Mouse (Mus musculus): ENCODE results near the gene Grip1. TPM values are rescaled to one million over a fixed set of nuclear protein-coding genes. Genes with fewer than 3 reads are reported as not detected.

Grip1 gene
- polyA plus RNA-seq, 1 experiment from 2014 or later, result 4.4 TPM

DNA sequence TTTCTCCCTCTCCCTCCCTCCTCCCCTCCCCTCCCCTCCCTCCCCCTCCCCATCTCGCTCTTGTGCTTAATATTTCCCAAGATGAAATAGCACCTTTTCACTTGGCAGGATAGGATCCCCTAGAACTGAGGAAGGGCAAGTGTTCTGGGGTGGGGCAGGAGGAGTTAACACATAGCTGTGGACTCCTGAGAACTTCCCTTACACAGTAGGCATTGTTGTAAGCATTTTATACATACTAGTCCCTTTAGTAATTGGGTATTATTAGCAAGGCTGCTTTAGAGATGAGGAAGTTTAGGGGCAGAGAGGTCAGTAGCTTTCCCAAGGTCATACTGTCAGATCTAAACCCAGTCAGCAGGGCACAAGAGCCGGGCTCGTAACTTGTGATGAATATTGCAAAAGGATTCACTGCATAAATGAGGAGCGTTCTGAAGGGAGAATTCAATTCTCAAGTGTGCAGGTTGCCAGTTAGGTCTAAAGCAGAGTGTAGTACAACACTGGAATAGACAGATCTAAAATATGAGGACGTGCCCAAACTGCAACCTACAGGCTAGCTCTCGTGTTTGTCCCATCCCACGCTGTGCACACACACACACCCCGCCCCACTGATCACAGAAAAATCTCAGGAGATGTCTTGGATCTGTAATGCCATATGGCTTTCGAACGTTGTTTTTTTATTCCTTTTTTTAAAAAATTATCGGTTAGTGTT is 392.2 kb downstream of the Grip1 start:
- no peak for DNase-seq (ENCODE audit: low spot score)
- Histone ChIP-seq H3K9me3 (no peaks in the 10 kb centered on the region), H3K4me3 (no peak overlapping the region), H3K4me1 (peaks cover 9% of the 10 kb centered on the region), H3K36me3 (no peaks in the 10 kb centered on the region), H3K27me3 (ENCODE audit: insufficient read depth, poor library complexity, severe bottlenecking) (no peaks in the 10 kb centered on the region), H3K27ac (no peak overlapping the region)
- WGBS, result 85% methylated on average over 11 of the region's 11 CpGs

DNA sequence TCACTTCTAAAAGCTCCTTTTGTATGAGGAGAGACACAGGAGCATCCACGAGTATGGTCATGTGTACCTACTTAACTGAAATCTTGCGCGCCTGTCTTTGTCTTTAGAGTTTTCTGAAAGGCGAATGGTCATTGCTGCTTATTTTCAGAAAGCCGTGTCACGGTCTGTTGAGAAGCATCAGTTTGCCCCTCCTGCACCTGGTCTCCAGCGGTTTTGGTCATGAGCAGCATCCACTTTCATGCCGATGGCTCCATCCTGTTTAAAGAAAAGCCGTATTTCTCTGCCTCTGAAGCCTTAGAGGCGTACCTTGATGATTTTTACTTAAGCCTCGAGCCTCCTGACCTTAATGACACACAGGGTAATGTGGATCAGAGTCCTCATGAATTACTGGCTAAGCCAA is 398.0 kb downstream of the Grip1 start:
- H3K4me1 ChIP-seq, result peaks cover 8% of the 10 kb centered on the region
- H3K4me3 ChIP-seq, result no peak overlapping the region
- no peaks in the 10 kb centered on the region for H3K27me3 ChIP-seq (ENCODE audit: insufficient read depth, poor library complexity, severe bottlenecking)
- DNase-seq (ENCODE audit: low spot score), result no peak
- H3K27ac ChIP-seq, result no peak overlapping the region
- no peaks in the 10 kb centered on the region for H3K9me3 ChIP-seq
- WGBS, result 89% methylated on average over 11 of the region's 11 CpGs
- H3K36me3 ChIP-seq, result no peaks in the 10 kb centered on the region

DNA sequence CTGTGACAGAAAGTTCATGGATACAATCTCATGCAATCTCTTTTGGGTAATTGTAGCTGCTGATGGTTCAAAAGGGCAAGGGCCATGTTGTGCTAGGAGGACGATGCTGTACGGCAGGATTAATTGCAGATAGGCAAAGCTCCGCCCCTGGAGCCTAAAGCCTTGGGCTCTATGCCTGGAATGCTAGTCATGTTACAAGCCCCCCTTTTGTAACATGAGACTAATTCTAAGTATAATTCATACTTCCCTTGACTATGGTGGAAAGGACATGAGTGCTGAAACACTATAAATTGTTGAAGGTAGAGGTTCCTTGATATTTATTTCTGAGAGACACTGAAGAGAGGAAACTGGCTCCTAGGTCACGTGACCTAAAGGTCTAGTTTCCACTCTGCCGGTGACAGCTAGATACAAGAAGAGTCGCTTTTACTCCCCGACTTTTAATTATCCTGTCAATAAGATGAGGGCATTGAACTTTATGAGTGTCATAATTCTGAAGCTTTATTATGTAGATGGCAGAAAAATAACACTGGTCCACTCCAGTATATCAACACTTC is 399.0 kb downstream of the Grip1 start:
- Histone ChIP-seq H3K4me3 (no peak overlapping the region), H3K9me3 (no peaks in the 10 kb centered on the region), H3K27me3 (ENCODE audit: insufficient read depth, poor library complexity, severe bottlenecking) (no peaks in the 10 kb centered on the region), H3K27ac (no peak overlapping the region), H3K36me3 (no peaks in the 10 kb centered on the region), H3K4me1 (peaks cover 8% of the 10 kb centered on the region)
- no peak for DNase-seq (ENCODE audit: low spot score)
- 80% methylated on average over 7 of the region's 7 CpGs for WGBS

DNA sequence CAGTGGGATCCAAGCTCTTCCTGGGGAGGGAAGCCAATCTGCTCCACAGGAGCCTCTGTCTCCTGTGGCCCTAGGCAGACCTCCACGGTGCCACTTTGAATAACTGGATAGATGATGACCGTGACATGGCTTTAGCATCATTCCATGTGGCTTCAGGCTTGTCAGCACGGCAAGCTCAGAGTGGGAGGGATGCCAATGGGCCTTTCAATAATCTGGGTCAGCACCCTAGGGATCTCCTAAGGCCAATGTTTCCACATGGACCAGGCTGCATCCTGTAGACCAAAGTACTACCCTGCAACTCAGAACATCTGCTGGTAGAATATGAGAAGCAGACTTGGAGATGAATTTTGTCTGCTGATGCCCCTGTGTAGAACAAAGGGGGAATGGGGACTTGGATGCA is 414.1 kb downstream of the Grip1 start:
- no peak overlapping the region for H3K27ac ChIP-seq
- no peak overlapping the region for H3K4me3 ChIP-seq
- WGBS, result 86% methylated on average over 3 of the region's 3 CpGs
- peaks cover 20% of the 10 kb centered on the region for H3K4me1 ChIP-seq
- peaks cover 5% of the 10 kb centered on the region for H3K36me3 ChIP-seq
- no peak for DNase-seq (ENCODE audit: low spot score)
- no peaks in the 10 kb centered on the region for H3K9me3 ChIP-seq
- H3K27me3 ChIP-seq (ENCODE audit: insufficient read depth, poor library complexity, severe bottlenecking), result no peaks in the 10 kb centered on the region

DNA sequence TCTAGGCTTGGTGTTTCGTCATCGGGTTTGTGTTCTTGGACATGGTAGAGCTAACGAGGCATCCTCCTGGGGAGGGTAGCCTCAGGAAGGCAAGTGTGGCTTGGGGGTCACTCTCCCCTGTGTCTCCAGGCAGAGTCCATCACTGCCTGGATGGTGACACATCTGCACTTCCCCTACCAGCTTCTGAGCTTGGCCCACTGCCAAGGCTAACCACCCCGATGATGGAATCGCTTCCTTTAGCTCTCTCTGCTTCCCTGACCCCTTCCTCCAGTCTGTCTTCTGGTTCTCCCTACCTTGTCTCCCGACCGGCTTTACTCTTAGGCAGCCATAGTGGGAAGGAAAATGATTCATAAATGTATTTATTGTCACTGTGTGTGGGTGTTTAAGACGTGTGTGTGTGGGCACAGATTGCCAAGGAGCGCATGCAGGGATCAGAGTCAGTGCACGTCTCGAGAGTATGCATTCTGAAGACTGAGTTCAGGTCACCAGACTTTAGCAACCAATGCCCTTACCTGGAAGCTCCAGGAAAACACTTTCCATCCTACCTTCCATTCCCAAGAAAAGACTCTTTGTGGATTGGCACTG is 415.5 kb downstream of the Grip1 start:
- WGBS, result 83% methylated on average over 11 of the region's 11 CpGs
- Histone ChIP-seq H3K36me3 (peaks cover 5% of the 10 kb centered on the region), H3K4me3 (no peak overlapping the region), H3K9me3 (no peaks in the 10 kb centered on the region), H3K27me3 (ENCODE audit: insufficient read depth, poor library complexity, severe bottlenecking) (no peaks in the 10 kb centered on the region), H3K27ac (no peak overlapping the region), H3K4me1 (peaks cover 20% of the 10 kb centered on the region)
- DNase-seq (ENCODE audit: low spot score), result peak; percentile 78

DNA sequence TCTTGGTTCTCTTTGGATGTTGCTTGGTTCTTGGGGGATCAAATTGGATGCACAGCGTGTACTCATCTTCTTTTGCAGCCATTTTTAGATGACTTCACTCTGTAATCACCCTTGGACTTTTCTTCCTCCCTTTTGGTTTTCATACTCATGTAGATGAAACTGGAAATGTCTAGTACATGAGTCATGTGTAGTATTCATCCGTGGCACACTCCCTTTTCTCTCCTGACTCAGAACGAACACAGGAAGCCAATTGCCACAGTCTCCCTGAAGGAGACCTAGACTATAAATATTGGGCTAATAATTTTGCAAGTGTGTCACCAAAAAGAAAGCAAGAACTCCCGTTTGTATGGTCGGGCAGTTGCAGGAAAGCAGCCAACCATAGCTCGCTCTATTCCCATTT is 423.1 kb downstream of the Grip1 start:
- Histone ChIP-seq H3K36me3 (no peaks in the 10 kb centered on the region), H3K27ac (no peak overlapping the region)

GRCm38 (mm10) chr10:119878331-119878730 is 424.7 kb downstream of the Grip1 start:
- H3K9me3 ChIP-seq, result no peaks in the 10 kb centered on the region
- no peak for DNase-seq (ENCODE audit: low spot score)
- no peaks in the 10 kb centered on the region for H3K4me1 ChIP-seq
- 56% methylated on average over 12 of the region's 12 CpGs for WGBS
- no peaks in the 10 kb centered on the region for H3K36me3 ChIP-seq
- H3K4me3 ChIP-seq, result no peak overlapping the region
- H3K27ac ChIP-seq, result no peak overlapping the region
- H3K27me3 ChIP-seq (ENCODE audit: insufficient read depth, poor library complexity, severe bottlenecking), result no peaks in the 10 kb centered on the region

More for the DNA sequence above, 423.1 kb downstream of the Grip1 start:
- peaks cover 3% of the 10 kb centered on the region; the same call in 1 of the 2 replicates for H3K4me1 ChIP-seq
- DNase-seq (ENCODE audit: low spot score), result no peak
- no peaks in the 10 kb centered on the region for H3K9me3 ChIP-seq
- no peak overlapping the region for H3K4me3 ChIP-seq
- 81% methylated on average over 6 of the region's 6 CpGs for WGBS
- H3K27me3 ChIP-seq (ENCODE audit: insufficient read depth, poor library complexity, severe bottlenecking), result no peaks in the 10 kb centered on the region

GRCm38 (mm10) chr10:119884591-119884990 is 431.0 kb downstream of the Grip1 start:
- Histone ChIP-seq H3K4me3 (no peak overlapping the region), H3K36me3 (no peaks in the 10 kb centered on the region), H3K27me3 (ENCODE audit: insufficient read depth, poor library complexity, severe bottlenecking) (no peaks in the 10 kb centered on the region), H3K4me1 (no peaks in the 10 kb centered on the region), H3K9me3 (no peaks in the 10 kb centered on the region), H3K27ac (no peak overlapping the region)
- WGBS, result 90% methylated on average over 9 of the region's 9 CpGs
- DNase-seq (ENCODE audit: low spot score), result no peak

DNA sequence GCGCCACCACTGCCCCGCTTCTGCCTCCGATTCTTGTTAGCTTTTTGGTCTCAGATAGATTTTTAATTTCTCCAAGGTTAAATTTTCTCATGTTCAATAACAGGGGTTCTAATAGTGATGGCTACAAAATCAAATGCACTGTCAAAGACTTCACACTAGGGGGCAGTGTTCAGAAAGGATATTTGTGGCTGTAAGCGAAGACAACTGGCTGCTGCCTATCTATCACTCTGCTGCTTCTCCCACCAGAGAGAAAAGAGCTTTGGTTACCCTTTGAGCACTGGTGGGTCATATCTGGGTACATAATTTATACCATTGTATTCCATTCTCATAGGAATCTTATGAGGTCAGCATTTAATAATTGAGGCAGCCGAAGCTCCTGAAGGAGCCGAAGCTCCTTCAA is 431.9 kb downstream of the Grip1 start:
- no peaks in the 10 kb centered on the region for H3K27me3 ChIP-seq (ENCODE audit: insufficient read depth, poor library complexity, severe bottlenecking)
- 78% methylated on average over 6 of the region's 6 CpGs for WGBS
- H3K36me3 ChIP-seq, result no peaks in the 10 kb centered on the region
- H3K27ac ChIP-seq, result no peak overlapping the region
- no peaks in the 10 kb centered on the region for H3K4me1 ChIP-seq
- no peaks in the 10 kb centered on the region for H3K9me3 ChIP-seq
- DNase-seq (ENCODE audit: low spot score), result no peak
- no peak overlapping the region for H3K4me3 ChIP-seq

GRCm38 (mm10) chr10:119886681-119887080 is 433.1 kb downstream of the Grip1 start:
- peaks cover 2% of the 10 kb centered on the region; the same call in 1 of the 2 replicates for H3K36me3 ChIP-seq
- DNase-seq (ENCODE audit: low spot score), result no peak
- H3K9me3 ChIP-seq, result peaks cover 3% of the 10 kb centered on the region; the same call in 1 of the 2 replicates
- no peaks in the 10 kb centered on the region for H3K4me1 ChIP-seq
- H3K27ac ChIP-seq, result no peak overlapping the region
- H3K4me3 ChIP-seq, result no peak overlapping the region
- no peaks in the 10 kb centered on the region for H3K27me3 ChIP-seq (ENCODE audit: insufficient read depth, poor library complexity, severe bottlenecking)
- WGBS, result 69% methylated on average over 1 of the region's 1 CpGs

- no peak overlapping the region for H3K4me3 ChIP-seq
- WGBS, result 69% methylated on average over 4 of the region's 4 CpGs
Observed at GRCm38 (mm10) chr10:119902754-119903153, 449.1 kb downstream of the Grip1 start.

GRCm38 (mm10) chr10:119906869-119907268 is 453.2 kb downstream of the Grip1 start:
- Histone ChIP-seq H3K4me3 (no peak overlapping the region), H3K36me3 (no peaks in the 10 kb centered on the region), H3K27me3 (ENCODE audit: insufficient read depth, poor library complexity, severe bottlenecking) (no peaks in the 10 kb centered on the region), H3K9me3 (no peaks in the 10 kb centered on the region), H3K27ac (no peak overlapping the region), H3K4me1 (peaks cover 10% of the 10 kb centered on the region; the same call in 1 of the 2 replicates)
- 39% methylated on average over 7 of the region's 7 CpGs for WGBS
- DNase-seq (ENCODE audit: low spot score), result no peak

More at GRCm38 (mm10) chr10:119902754-119903153, 449.1 kb downstream of the Grip1 start:
- no peak overlapping the region for H3K27ac ChIP-seq
- no peaks in the 10 kb centered on the region for H3K36me3 ChIP-seq
- peaks cover 10% of the 10 kb centered on the region; the same call in 1 of the 2 replicates for H3K4me1 ChIP-seq
- no peak for DNase-seq (ENCODE audit: low spot score)
- no peaks in the 10 kb centered on the region for H3K9me3 ChIP-seq
- no peaks in the 10 kb centered on the region for H3K27me3 ChIP-seq (ENCODE audit: insufficient read depth, poor library complexity, severe bottlenecking)

- WGBS, result 87% methylated on average over 9 of the region's 9 CpGs
- H3K4me3 ChIP-seq, result no peak overlapping the region
- no peaks in the 10 kb centered on the region for H3K27me3 ChIP-seq (ENCODE audit: insufficient read depth, poor library complexity, severe bottlenecking)
Observed at GRCm38 (mm10) chr10:119917995-119918394, 464.4 kb downstream of the Grip1 start.

More at GRCm38 (mm10) chr10:119917995-119918394, 464.4 kb downstream of the Grip1 start:
- Histone ChIP-seq H3K36me3 (no peaks in the 10 kb centered on the region), H3K4me1 (no peaks in the 10 kb centered on the region), H3K9me3 (no peaks in the 10 kb centered on the region), H3K27ac (no peak overlapping the region)
- DNase-seq (ENCODE audit: low spot score), result no peak
